Mouse (Mus musculus) testis, adult 2 months (tissue): ENCODE data around the gene Itpkb.
"Not testable (repeated sequence)": the region's sequence is repeated elsewhere in the genome, so short reads cannot be mapped to it uniquely, and the experiment has no call there.

ENCODE experiments used
- CTCF ChIP-seq: fragments of 200-500 bp; IDR thresholded peaks from 2 replicates; pipeline ENCODE4 v1.5.1; 2012; ENCODE audit warnings: low read depth, mild to moderate bottlenecking, inconsistent platforms, low read length, moderate library complexity; ENCODE audit not compliant: control insufficient read depth, insufficient read depth, insufficient replicate concordance
- POLR2A ChIP-seq: fragments of 200-500 bp; IDR thresholded peaks from 2 replicates; pipeline ENCODE4 v1.6.1; 2012; ENCODE audit warnings: low read depth, mild to moderate bottlenecking, inconsistent platforms, low read length, moderate library complexity; ENCODE audit not compliant: control insufficient read depth

GRCm38 (mm10) chr1:180389213-180389760 lies 59.0 kb downstream of the Itpkb start:
- not testable (repeated sequence) for TF ChIP-seq CTCF, POLR2A
